Mouse (Mus musculus): ENCODE measurements around the gene Fgf8. TPM values are rescaled to one million over a fixed set of nuclear protein-coding genes. Genes with fewer than 3 reads are reported as not detected.

Gene Fgf8
- polyA plus RNA-seq, 1 experiment from 2014 or later: 0.17 TPM

- DNase-seq (ENCODE audit: low spot score): peak; percentile 77
Observed at GRCm38 (mm10) chr19:45748691-45749242, 6.1 kb upstream of the Fgf8 start.

GRCm38 (mm10) chr19:45748206-45748605 lies 5.5 kb upstream of the Fgf8 start:
- DNase-seq (ENCODE audit: low spot score): no peak

GRCm38 (mm10) chr19:45747028-45747867 lies 4.5 kb upstream of the Fgf8 start:
- peak; percentile 88 for DNase-seq (ENCODE audit: low spot score)

GRCm38 (mm10) chr19:45746153-45747020 lies 3.7 kb upstream of the Fgf8 start:
- peak; percentile 82 for DNase-seq (ENCODE audit: low spot score)

- no peak for DNase-seq (ENCODE audit: low spot score)
Observed at GRCm38 (mm10) chr19:45745344-45746152, 2.8 kb upstream of the Fgf8 start.

- no peak for DNase-seq (ENCODE audit: low spot score)
Observed at GRCm38 (mm10) chr19:45743619-45744018, 904 bp upstream of the Fgf8 start.

- no peak for DNase-seq (ENCODE audit: low spot score)
Observed at GRCm38 (mm10) chr19:45742984-45743575, 365 bp upstream of the Fgf8 start.

- no peak for DNase-seq (ENCODE audit: low spot score)
Observed at GRCm38 (mm10) chr19:45741431-45742217, 1.1 kb downstream of the Fgf8 start.

GRCm38 (mm10) chr19:45740817-45741216 lies 1.9 kb downstream of the Fgf8 start:
- no peak for DNase-seq (ENCODE audit: low spot score)

GRCm38 (mm10) chr19:45740233-45740632 lies 2.5 kb downstream of the Fgf8 start:
- no peak for DNase-seq (ENCODE audit: low spot score)

- DNase-seq (ENCODE audit: low spot score): no peak
Observed at GRCm38 (mm10) chr19:45738521-45738920, 4.2 kb downstream of the Fgf8 start.

- DNase-seq (ENCODE audit: low spot score): no peak
Observed at GRCm38 (mm10) chr19:45737846-45738484, 4.8 kb downstream of the Fgf8 start.

GRCm38 (mm10) chr19:45737208-45737845 lies 5.4 kb downstream of the Fgf8 start:
- peak; percentile 38 for DNase-seq (ENCODE audit: low spot score)

- DNase-seq (ENCODE audit: low spot score): peak; percentile 71
Observed at GRCm38 (mm10) chr19:45736855-45737207, 5.9 kb downstream of the Fgf8 start.

- DNase-seq (ENCODE audit: low spot score): no peak
Observed at GRCm38 (mm10) chr19:45736241-45736640, 6.5 kb downstream of the Fgf8 start.

- DNase-seq (ENCODE audit: low spot score): no peak
Observed at GRCm38 (mm10) chr19:45734762-45735161, 8.0 kb downstream of the Fgf8 start.

GRCm38 (mm10) chr19:45734191-45734590 lies 8.5 kb downstream of the Fgf8 start:
- no peak for DNase-seq (ENCODE audit: low spot score)

GRCm38 (mm10) chr19:45733564-45733963 lies 9.2 kb downstream of the Fgf8 start:
- peak; percentile 76 for DNase-seq (ENCODE audit: low spot score)

GRCm38 (mm10) chr19:45731658-45732057 lies 11.1 kb downstream of the Fgf8 start:
- no peak for DNase-seq (ENCODE audit: low spot score)
